Mouse (Mus musculus): ENCODE results near the gene Pi16.
A peak's percentile ranks its signal among the peaks of the same experiment; 100 is the strongest.
"Not testable (repeated sequence)": the region's sequence is repeated elsewhere in the genome, so short reads cannot be mapped to it uniquely, and the experiment has no call there.

Gene Pi16

DNA sequence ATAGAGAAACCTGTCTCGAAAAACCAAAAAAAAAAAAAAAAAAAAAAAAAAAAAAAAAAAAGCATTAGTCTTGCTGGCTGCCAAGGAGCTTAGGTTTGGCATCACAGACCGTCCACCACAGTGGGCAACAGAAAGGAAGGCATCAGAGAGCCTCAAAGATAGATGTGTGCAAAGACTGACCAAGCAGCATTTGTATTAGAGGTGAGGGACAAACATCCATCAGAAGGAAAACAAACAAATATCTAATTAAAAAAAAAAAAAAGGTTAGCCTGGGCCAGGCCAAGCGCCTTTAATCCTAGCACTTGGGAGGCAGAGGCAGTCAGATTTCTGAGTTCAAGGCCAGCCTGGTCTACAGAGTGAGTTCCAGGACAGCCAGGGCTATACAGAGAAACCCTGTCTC, at the start of gene Pi16:
TSS of gene Pi16 (plus strand) at position 301 of the 400 bp plus-strand sequence.
- DNase-seq (ENCODE audit: low read depth, low spot score) = not testable (repeated sequence)

DNA sequence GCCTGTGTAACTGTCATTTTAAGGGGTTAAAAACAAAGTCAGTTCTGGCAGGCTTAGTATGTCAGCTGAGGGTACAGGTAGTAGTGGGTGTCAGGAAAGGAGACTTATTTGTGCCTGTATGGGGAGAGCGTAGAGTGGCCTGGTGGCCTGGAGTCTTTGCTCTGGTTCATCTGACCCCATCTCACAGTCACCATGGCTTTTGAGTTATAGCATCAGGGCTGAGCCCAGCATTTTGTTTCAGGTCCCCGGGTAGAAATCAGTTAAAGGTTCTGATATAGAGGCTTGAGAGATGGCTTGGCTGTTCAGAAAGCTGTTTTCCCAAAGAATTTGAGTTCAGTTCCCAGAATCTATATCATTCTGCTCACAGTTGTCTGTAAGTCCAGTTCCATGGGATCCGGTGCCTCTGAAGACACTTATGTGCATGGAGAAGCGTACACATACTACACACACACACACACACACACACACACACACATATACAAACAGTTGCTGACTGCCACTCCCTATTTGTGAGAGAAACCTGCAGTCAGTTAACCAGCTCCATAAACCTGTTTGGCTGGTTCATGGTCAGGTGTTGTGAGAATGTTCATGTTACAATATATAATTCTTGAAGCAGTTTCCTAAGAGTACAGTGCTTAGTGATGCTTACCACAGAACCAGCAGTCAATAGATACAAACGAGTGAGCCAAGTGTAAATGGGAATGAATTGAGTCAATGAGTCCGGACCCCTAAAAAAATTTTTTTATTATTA, 49.4 kb upstream of the Pi16 start:
- no peak for DNase-seq (ENCODE audit: low read depth, low spot score)

DNA sequence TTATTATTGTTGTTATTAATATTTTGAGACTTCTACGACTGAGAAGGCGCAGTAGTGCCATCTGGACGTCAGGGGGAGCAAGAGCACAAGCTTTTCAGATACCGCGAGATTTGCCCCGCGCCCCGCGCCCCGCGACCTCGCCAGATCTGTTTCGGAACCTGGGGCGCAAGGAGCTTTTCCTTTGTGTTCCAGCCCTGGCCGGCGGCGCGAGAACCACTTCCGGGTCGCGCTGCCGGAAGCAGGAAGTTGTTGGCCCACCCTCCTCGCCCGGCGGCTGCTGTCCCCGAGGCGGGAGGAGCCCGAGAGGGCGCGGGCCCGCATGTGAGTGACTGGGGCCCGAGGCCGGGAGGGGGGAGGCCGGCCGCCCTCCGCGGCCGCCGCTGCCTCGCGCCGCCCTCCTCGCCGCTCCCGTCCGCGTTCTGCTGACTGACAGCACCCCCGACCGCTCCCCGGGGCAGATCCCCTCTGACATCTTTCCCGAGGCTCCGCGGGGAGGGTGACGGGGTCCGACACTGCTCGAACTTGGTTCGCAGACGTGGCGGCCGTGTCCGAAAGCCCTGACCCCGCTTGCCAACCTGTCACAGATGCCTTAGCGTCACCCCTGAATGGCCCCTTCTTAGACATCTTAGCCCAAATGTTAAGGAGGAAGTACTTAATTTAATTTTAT, 48.7 kb upstream of the Pi16 start, which contains the start of gene BC004004:
TSS of gene BC004004 (plus strand) at position 107 of the 667 bp plus-strand sequence.
- DNase-seq (ENCODE audit: low read depth, low spot score) = peak; percentile 97

DNA sequence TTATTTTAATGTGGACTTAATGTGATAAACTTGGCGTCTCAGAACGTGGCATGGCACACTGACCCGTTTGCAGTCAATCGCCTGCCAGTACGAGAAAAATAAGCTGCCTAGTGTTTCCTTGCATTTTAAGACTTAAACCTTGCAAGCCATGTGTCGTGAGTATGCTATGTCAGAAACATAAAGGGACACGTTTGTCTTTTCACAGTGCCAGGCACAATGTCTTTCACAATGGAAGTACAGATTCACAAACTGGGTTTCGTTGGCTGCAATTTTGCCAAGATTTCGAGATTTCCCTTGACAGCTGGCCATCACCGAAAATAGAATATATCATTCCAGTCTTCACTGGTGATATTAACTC, 48.2 kb upstream of the Pi16 start:
- DNase-seq (ENCODE audit: low read depth, low spot score) = no peak

DNA sequence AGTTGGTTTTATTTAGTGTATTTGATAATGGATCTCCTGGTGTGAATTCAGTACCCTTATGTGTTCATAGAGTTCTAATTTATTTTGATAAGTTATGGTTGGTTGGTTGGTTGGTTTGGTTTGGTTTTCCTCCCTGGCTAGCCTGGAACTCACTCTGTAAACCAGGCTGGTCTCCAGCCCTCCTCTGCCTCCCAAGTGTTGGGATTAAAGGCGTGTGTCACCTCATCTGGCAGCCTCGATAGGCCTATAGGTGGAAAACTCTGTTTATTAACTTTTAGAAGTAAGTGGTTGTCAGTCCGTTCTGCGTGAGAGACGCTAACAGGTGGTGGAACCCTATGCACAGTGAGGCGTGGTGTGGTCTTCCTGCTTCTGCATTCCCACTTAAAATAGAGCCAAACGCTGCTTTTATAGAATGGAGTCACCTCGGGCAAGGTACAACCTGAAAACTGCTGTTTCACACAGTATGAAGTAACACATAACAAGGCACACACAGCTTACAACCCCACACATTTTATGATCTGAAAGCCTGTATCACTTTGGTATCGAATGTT, 47.3 kb upstream of the Pi16 start:
- no peak for DNase-seq (ENCODE audit: low read depth, low spot score)

DNA sequence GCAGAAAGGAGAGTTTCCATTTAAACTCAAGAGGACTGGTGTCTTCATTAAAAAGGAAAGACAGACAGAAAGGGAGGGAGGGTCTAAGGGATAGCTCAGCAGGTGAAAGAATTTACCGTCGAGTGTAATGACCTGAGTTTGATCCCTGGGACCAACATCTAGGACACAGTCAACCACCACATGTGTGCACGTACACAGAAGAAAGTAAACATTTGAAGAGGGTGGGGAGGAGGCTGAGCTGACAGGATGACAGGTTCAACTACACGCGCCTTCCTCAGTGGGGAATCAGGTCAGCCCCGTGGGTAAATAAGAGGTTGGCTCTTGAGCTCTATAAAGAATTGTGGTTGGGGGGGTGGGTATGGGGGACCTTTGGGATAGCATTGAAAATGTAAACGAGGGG, 44.3 kb upstream of the Pi16 start:
- no peak for DNase-seq (ENCODE audit: low read depth, low spot score)

DNA sequence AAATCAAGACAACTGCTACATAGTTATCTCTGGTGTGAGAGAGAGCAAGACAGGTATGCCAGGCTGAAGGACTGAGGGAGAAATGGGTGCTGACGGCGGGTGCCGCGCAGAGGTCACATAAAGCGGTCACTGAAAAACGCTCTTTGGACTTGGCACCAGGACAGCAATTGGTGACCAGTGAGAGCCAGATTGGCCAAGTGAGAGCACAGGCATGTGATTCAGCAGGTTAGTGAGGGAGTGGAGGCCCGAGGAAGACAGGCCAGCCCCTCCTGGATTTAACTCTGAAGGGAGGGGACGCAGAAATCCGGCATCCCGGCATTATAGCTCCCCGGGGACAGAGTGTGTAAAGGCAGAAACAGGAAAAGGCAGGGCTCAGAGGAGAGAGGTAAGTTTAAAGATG, 43.6 kb upstream of the Pi16 start:
- no peak for DNase-seq (ENCODE audit: low read depth, low spot score)

DNA sequence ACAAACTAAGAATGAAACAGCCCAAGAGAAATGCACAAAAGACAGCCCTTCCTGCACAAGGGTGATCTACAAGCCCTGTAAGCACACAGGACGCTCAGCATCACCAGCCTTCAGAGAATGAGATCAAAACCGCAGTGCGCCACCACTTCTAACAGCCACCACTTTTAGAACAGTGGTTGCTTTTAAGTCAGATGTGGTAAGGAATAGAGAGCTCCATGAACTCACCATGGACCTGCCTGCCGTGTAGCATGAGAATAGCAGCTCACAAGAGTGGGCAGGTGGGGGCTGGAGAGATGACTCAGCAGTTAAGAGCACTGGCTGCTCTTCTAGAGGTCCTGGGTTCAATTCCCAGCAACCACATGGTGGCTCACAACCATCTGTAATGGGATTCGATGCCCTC, 37.1 kb upstream of the Pi16 start:
- DNase-seq (ENCODE audit: low read depth, low spot score) = no peak

DNA sequence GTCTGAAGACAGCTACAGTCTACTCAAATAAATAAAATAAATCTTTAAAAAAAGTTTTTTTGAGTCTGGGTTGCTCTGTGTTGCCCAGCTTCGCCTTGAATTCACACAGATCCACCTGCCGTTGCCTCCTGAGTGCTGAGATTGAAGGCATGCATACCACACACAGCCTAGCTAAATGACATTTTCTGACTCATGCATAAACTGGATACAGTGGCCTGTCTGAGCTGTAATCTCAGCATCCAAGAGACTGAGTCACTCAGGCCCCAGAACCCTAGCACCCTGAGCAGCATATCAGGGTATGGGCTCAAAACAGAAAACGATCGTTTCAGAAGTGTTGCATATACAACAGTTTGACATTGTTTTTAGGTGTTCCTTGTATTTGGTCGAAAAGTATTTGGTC, 35.9 kb upstream of the Pi16 start:
- no peak for DNase-seq (ENCODE audit: low read depth, low spot score)

DNA sequence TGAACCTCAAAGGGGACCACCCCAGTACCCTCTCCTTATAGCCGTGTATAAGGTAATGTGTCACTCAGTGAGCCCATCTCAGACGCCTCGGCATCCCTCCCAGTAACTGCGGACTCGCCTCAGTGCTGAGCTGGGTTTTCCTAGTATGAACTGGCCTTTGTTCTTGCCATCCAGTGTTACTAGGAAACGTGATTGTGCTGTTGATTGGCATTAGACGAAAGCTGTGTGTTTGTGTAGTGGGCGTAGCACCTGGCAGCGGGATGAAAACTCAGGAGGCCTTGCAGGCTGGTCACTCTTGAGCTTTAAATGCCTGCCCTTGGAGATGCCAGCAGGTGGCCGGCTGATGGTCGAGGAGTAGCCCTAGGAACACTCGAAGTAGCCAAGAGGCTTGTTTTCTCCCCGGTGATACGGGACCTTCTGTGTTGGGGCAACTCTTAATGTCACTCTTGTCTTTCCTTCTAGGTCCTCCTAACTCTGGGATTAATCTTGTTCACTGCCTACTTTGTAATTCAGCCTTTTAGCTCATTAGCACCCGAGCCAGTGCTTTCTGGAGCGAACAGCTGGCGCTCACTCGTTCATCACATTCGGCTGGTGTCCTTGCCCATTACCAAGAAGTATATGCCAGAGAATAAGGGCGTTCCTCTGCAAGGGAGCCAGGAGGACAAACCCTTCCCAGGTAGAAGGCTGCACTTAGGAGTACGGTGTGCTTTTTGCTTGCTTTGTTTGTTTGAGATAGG, 35.1 kb upstream of the Pi16 start:
- no peak for DNase-seq (ENCODE audit: low read depth, low spot score)

DNA sequence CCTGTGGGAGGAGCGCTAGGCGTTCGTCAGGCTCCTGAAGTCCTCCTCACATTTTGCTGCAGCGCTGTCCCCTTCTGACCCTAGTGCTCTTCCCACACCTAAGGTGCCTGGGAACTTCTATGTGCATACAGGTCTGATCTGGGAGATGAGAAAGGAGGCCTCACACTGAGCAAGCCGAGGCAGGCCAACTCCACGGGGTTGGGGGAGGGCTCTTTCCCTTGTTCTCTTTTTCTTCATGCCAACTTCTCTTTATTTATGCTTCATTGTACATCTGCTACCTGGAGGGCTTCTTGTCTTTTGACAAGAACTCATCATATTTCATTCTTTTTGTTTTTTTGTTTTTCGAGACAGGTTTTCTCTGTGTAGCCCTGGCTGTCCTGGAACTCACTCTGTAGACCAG, 25.7 kb upstream of the Pi16 start:
- no peak for DNase-seq (ENCODE audit: low read depth, low spot score)

DNA sequence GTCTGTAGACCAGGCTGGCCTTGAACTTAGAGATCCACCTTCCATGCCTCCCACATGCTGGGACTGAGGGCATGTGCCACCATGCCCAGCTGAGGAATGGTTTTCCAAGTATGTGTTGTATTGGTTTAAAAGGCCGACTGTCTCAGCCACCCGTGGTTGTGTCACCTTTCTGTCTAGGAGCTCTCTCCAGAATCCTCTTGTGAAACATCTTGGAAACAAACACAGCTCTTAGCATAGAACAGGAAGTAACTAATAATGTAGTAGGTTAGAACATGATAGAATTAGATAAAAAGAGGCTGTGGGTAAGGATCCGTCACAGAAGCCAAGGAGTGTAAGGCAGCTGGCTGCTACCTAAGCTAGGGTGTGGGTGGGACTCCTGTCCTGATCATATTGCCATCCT, 24.5 kb upstream of the Pi16 start:
- DNase-seq (ENCODE audit: low read depth, low spot score) = no peak

DNA sequence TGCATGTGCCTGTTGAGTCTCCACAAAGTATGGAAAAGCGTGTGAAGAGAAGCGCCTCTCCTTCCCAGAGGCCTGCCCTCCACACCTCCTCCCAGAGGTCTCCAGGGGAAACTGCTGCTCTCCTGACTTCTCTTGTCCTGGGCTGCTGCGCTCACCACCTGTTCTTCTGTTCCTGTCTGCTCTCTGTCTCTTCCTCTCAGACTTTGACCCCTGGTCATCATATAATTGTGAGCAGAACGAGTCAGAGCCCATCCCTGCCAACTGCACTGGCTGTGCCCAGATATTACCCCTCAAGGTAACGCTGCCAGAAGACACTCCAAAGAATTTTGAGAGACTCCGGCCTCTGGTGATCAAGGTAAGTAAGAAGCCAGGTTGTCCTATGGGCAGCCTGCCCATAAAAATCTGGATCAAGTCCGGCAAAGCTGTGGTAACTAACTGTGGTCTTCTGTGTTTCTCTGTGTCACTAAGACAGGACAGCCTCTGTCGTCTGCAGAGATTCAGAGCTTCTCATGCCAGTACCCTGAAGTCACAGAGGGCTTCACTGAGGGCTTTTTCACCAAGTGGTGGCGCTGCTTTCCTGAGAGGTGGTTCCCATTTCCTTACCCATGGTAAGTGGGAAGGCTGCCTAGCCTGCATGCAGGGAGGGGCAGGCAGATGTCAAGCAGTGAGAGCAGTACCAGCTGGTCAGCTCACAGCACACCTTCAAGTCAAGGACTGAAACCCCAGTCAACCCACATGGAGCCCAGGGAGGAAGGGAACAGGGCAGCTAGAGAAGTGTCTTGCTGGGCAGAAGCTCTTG, 23.5 kb upstream of the Pi16 start:
- DNase-seq (ENCODE audit: low read depth, low spot score) = no peak

DNA sequence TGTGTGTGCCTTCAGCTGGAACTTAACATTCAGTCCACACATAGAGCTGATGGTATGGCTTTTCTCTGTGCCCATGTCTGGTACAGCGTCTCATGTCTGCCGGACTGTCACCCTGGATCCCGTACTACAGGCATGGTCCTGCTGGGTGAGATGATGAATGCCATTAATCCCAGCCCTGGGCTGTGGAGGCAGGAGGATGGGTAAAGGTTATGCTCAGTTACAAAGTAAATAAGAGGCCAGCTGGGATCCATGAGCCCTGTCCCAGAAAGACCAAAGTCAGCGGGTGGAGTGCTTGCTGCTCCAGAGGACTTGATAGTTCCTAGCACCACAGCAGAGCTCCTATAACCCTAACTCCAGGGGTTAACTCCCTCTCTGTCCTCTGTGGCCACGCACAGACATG, 21.6 kb upstream of the Pi16 start:
- no peak for DNase-seq (ENCODE audit: low read depth, low spot score)

DNA sequence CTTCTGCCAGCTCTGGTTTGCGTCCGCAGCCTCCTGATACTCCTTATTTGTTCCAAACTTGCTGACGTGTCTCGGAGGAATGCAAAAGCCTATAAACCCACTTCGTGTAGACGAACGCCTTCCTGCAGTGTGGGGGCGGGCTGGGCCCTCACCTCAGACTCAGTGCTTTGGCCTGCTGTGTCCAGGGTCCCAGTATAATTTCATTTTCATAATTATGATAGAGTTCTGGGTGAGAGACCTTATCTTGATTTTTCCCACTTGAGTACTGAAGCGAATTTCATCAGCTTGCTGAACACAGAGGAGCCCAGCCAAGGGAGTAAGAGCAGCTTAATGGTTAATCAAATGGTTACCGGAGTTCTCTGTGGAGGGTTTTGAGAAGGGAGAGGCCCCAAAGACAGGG, 20.2 kb upstream of the Pi16 start:
- no peak for DNase-seq (ENCODE audit: low read depth, low spot score)

DNA sequence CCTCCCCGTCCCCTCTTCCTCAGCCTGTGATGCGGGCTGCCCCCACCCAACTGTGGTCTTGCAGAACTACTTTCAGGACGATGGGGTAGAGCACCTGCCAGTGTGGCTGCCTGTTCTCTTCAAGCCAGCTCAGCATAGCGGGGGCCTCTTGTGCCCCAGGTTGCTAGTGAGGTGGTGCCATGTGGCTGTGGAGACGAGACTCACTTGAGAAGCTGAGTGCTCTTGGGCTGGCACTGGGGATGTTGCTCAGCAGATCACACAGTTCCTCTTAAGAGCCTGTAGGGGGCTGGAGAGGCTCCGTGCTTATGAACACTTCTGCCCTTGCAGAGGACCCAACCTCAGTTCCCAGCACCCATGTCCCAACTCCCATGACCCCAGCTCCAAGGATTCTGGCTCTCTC, 19.7 kb upstream of the Pi16 start:
- DNase-seq (ENCODE audit: low read depth, low spot score) = no peak

DNA sequence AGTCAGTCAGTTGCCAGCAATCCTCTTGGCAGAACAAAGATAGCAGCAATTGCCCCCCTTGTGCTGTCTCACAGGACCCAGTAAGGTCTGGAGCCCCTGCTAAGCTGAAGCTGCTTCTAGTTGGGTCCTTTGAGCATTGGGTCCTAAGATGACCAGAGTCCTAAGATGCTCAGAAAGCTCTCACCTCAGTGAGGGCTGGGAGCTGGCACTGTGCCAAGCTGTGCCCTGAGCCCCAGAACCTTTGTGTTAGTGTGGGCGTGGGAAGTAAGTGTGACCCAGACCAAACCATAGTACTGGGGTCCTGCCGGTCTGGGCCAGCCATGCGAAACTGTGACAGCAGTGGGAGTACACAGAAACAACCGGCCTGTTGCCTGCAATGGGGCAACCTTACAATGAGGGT, 18.2 kb upstream of the Pi16 start:
- DNase-seq (ENCODE audit: low read depth, low spot score) = no peak

DNA sequence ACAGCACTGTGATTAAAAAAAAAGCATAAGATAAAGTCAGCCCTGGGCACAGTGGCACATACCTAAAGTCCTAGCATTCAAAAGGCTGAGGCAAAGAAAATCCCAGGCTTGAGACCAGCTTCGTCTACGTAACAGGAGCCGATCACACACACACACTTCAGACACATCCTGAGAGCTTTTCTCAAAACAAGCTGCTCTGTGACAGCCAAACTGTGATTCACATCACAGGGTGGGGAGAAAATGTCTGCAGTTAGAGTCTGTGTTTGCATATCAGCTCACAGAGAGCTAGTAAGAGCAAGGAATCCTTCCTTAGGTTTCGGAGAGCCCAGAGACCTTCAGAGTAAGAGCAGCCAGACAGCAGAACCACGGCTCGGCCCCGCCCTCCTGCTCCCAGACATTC, 16.6 kb upstream of the Pi16 start:
- DNase-seq (ENCODE audit: low read depth, low spot score) = no peak

DNA sequence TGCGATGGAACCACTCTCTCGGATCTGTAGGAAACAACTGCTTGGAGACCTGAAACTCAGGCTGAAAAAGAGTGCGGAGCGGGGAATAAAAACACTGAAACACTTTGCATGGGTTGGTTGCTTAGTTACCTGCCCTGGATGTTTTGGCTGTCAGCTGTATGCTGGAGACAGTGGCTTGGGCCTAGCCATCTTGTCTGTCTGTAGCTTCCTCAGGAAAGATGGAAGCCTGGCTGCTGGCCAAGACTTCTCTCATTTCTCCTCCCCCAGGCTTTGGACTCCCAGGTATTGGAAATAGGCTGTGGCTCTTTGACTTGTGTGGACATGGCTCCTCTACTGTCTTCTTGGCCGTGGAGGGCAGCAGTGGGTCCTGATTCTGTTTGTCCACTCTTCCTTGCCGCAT, 16.1 kb upstream of the Pi16 start:
- no peak for DNase-seq (ENCODE audit: low read depth, low spot score)

DNA sequence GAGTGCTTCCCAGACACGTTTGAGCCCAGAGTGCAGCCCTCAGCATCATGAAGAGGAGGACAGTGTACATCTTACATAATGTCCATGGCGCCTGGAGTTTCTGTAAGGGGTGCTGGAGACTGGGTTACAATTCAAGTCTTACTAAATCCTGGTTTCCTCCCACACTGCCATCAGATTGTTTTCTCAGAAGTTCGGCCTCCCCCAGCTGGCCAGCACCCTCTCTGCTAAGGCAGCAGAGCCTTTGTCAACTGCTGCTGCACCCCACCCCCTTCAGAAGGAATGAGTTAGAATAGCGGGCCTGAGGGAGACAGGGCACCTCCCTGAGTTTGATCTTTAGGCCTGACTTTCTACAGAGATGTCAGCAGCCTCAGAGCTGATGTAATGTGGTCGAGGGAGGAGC, 15.3 kb upstream of the Pi16 start:
- DNase-seq (ENCODE audit: low read depth, low spot score) = no peak

DNA sequence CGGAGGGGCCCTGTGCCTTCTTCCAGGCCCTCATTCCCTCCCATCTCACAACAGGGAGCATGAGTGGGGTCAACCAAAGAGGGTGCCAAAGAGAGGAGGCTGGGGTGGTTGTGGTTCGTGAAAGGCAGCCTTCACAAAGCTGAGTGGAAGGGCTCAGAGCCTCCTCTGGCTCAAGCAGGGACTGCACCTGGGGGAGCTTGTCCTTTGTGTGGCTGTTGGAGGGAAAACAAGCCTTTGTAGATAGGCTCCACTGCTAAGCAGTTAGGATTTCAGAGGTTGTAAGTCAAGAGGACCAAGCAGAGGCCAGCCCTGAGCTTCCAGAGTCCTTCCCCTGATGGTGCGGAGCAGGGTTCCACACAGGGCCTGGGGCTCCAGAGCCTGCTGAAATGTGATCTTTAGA, 14.4 kb upstream of the Pi16 start:
- DNase-seq (ENCODE audit: low read depth, low spot score) = no peak

DNA sequence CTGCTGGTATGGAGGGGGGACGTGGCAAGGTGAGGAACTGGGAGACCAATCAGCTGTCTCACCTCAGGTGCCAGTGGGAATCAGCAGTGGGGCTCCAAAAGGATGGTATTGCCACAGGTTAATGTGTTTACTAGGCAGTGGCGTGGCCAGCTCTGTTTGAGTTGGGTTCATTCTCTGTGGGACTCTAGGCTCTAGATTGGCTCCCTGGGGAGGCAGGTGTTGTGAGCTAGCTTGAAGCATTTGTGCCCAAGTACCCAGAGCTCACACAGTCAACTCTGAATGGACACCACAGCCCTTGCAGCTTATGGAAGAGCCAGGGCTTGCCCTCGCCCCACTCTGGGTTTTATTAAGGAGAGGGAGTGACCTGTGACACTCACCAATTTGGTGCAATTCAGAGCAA, 13.6 kb upstream of the Pi16 start:
- no peak for DNase-seq (ENCODE audit: low read depth, low spot score)
